Mouse (Mus musculus): ENCODE results near the gene 1700006A11Rik. TPM values are rescaled to one million over a fixed set of nuclear protein-coding genes. Genes with fewer than 3 reads are reported as not detected.
"Not testable (repeated sequence)": the region's sequence is repeated elsewhere in the genome, so short reads cannot be mapped to it uniquely, and the experiment has no call there.

Gene 1700006A11Rik
- total RNA-seq, 1 experiment, result not detected

GRCm38 (mm10) chr3:124389650-124390049, 36.2 kb downstream of the 1700006A11Rik start:
- Histone ChIP-seq H3K36me3 (ENCODE audit: control insufficient read depth, insufficient read depth, low read length, poor library complexity, severe bottlenecking) (no peaks in the 10 kb centered on the region), H3K4me3 (ENCODE audit: insufficient read depth in 1 of 2, low read depth in 1 of 2, low read length in 2 of 2, poor library complexity in 1 of 2, severe bottlenecking in 1 of 2) (no peak overlapping the region), H3K27ac (ENCODE audit: insufficient read depth, low read depth, low read length, poor library complexity, severe bottlenecking) (no peak overlapping the region), H3K9ac (ENCODE audit: insufficient read depth, low read depth, low read length, poor library complexity, severe bottlenecking) (no peak overlapping the region), H3K4me1 (ENCODE audit: control insufficient read depth in 2 of 2, insufficient read depth in 2 of 2, low read length in 2 of 2, poor library complexity in 1 of 2) (no peaks in the 10 kb centered on the region), H3K9me3 (ENCODE audit: control insufficient read depth, insufficient read depth, low read depth, low read length) (no peaks in the 10 kb centered on the region)
- no peak for DNase-seq (ENCODE audit: low read depth, low spot score)
- in situ Hi-C loops (cut with MboI; ENCODE audit: low sequenced_read_pairs in 2 of 2, unreplicated experiment in 2 of 2), result no loop called here
- TF ChIP-seq HCFC1 (IDR thresholded peaks at IDR 0.05; ENCODE audit: borderline replicate concordance, insufficient read depth, low read length), result no peak
- TF ChIP-seq CHD2 (IDR thresholded peaks at IDR 0.05; ENCODE audit: low read depth, low read length), result no peak
- no peak for TF ChIP-seq ZC3H11A (IDR thresholded peaks at IDR 0.05; ENCODE audit: borderline replicate concordance, low read depth, low read length)
- no peak for TF ChIP-seq MAFK (IDR thresholded peaks at IDR 0.05; ENCODE audit: insufficient read depth, low read depth, low read length)
- no peak for TF ChIP-seq ZNF384 (IDR thresholded peaks at IDR 0.05; ENCODE audit: low read depth, low read length)

- H3K27ac ChIP-seq (ENCODE audit: insufficient read depth, low read depth, low read length, poor library complexity, severe bottlenecking); DNase-seq (ENCODE audit: low read depth, low spot score); in situ Hi-C loops (cut with MboI; ENCODE audit: low sequenced_read_pairs in 2 of 2, unreplicated experiment in 2 of 2); H3K36me3 ChIP-seq (ENCODE audit: control insufficient read depth, insufficient read depth, low read length, poor library complexity, severe bottlenecking); H3K9me3 ChIP-seq (ENCODE audit: control insufficient read depth, insufficient read depth, low read depth, low read length); H3K9ac ChIP-seq (ENCODE audit: insufficient read depth, low read depth, low read length, poor library complexity, severe bottlenecking); H3K4me3 ChIP-seq (ENCODE audit: insufficient read depth in 1 of 2, low read depth in 1 of 2, low read length in 2 of 2, poor library complexity in 1 of 2, severe bottlenecking in 1 of 2); H3K4me1 ChIP-seq (ENCODE audit: control insufficient read depth in 2 of 2, insufficient read depth in 2 of 2, low read length in 2 of 2, poor library complexity in 1 of 2): not testable (repeated sequence)
Measured at GRCm38 (mm10) chr3:124385377-124385776, 40.5 kb downstream of the 1700006A11Rik start.

GRCm38 (mm10) chr3:124372031-124372430, 53.8 kb downstream of the 1700006A11Rik start:
- no peak overlapping the region for H3K4me3 ChIP-seq (ENCODE audit: insufficient read depth in 1 of 2, low read depth in 1 of 2, low read length in 2 of 2, poor library complexity in 1 of 2, severe bottlenecking in 1 of 2)
- no peaks in the 10 kb centered on the region for H3K9me3 ChIP-seq (ENCODE audit: control insufficient read depth, insufficient read depth, low read depth, low read length)
- H3K27ac ChIP-seq (ENCODE audit: insufficient read depth, low read depth, low read length, poor library complexity, severe bottlenecking), result no peak overlapping the region
- H3K9ac ChIP-seq (ENCODE audit: insufficient read depth, low read depth, low read length, poor library complexity, severe bottlenecking), result no peak overlapping the region
- no peaks in the 10 kb centered on the region for H3K36me3 ChIP-seq (ENCODE audit: control insufficient read depth, insufficient read depth, low read length, poor library complexity, severe bottlenecking)
- no peaks in the 10 kb centered on the region for H3K4me1 ChIP-seq (ENCODE audit: control insufficient read depth in 2 of 2, insufficient read depth in 2 of 2, low read length in 2 of 2, poor library complexity in 1 of 2)
- TF ChIP-seq ZNF384 (IDR thresholded peaks at IDR 0.05; ENCODE audit: low read depth, low read length), result no peak
- no peak for TF ChIP-seq MAFK (IDR thresholded peaks at IDR 0.05; ENCODE audit: insufficient read depth, low read depth, low read length)
- no peak for TF ChIP-seq CHD2 (IDR thresholded peaks at IDR 0.05; ENCODE audit: low read depth, low read length)
- TF ChIP-seq HCFC1 (IDR thresholded peaks at IDR 0.05; ENCODE audit: borderline replicate concordance, insufficient read depth, low read length), result no peak
- TF ChIP-seq ZC3H11A (IDR thresholded peaks at IDR 0.05; ENCODE audit: borderline replicate concordance, low read depth, low read length), result no peak
- in situ Hi-C loops (cut with MboI; ENCODE audit: low sequenced_read_pairs in 2 of 2, unreplicated experiment in 2 of 2), result no loop called here
- no peak for DNase-seq (ENCODE audit: low read depth, low spot score)

DNA sequence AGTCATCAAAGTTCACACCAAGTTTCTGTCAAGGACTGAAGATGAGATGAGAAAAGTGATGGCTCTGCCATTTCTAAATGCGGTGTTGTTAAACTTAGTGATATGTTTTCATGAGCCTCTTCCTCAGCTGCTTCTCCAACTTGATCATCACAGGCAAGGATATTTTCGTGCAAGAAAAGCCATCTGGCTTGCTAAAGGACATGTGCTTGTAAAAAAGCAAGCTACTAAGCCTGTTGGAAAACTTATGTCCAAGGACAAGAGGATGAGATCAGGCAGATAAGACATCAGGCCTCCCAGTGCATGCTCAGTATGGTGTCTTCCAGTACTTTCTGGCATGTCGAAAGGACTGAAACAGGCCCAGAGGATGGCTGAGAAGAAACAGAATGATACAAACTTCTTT, 68.3 kb downstream of the 1700006A11Rik start:
- no peak for DNase-seq (ENCODE audit: low read depth, low spot score)
- no peaks in the 10 kb centered on the region for H3K9me3 ChIP-seq (ENCODE audit: control insufficient read depth, insufficient read depth, low read depth, low read length)
- H3K27ac ChIP-seq (ENCODE audit: insufficient read depth, low read depth, low read length, poor library complexity, severe bottlenecking), result no peak overlapping the region
- no peaks in the 10 kb centered on the region for H3K4me1 ChIP-seq (ENCODE audit: control insufficient read depth in 2 of 2, insufficient read depth in 2 of 2, low read length in 2 of 2, poor library complexity in 1 of 2)
- no peak overlapping the region for H3K4me3 ChIP-seq (ENCODE audit: insufficient read depth in 1 of 2, low read depth in 1 of 2, low read length in 2 of 2, poor library complexity in 1 of 2, severe bottlenecking in 1 of 2)
- no peak overlapping the region for H3K9ac ChIP-seq (ENCODE audit: insufficient read depth, low read depth, low read length, poor library complexity, severe bottlenecking)
- in situ Hi-C loops (cut with MboI; ENCODE audit: low sequenced_read_pairs in 2 of 2, unreplicated experiment in 2 of 2), result no loop called here
- TF ChIP-seq ZNF384 (IDR thresholded peaks at IDR 0.05; ENCODE audit: low read depth, low read length) (no peak), MAFK (IDR thresholded peaks at IDR 0.05; ENCODE audit: insufficient read depth, low read depth, low read length) (no peak), ZC3H11A (IDR thresholded peaks at IDR 0.05; ENCODE audit: borderline replicate concordance, low read depth, low read length) (no peak), HCFC1 (IDR thresholded peaks at IDR 0.05; ENCODE audit: borderline replicate concordance, insufficient read depth, low read length) (no peak), CHD2 (IDR thresholded peaks at IDR 0.05; ENCODE audit: low read depth, low read length) (no peak)
- no peaks in the 10 kb centered on the region for H3K36me3 ChIP-seq (ENCODE audit: control insufficient read depth, insufficient read depth, low read length, poor library complexity, severe bottlenecking)

Other genes starting within 250 kb of the 1700006A11Rik start
- gene Tram1l1, start 105.2 kb downstream of the 1700006A11Rik start, total RNA-seq (2012; rRNA removed), result 2.4 and 3.1 TPM in 2 replicates
- gene 1700003H04Rik, start 155.1 kb upstream of the 1700006A11Rik start, total RNA-seq (2012; rRNA removed), result not detected in 2 replicates